Mouse (Mus musculus): ENCODE measurements around the gene Pdlim5.

Pdlim5 gene

DNA sequence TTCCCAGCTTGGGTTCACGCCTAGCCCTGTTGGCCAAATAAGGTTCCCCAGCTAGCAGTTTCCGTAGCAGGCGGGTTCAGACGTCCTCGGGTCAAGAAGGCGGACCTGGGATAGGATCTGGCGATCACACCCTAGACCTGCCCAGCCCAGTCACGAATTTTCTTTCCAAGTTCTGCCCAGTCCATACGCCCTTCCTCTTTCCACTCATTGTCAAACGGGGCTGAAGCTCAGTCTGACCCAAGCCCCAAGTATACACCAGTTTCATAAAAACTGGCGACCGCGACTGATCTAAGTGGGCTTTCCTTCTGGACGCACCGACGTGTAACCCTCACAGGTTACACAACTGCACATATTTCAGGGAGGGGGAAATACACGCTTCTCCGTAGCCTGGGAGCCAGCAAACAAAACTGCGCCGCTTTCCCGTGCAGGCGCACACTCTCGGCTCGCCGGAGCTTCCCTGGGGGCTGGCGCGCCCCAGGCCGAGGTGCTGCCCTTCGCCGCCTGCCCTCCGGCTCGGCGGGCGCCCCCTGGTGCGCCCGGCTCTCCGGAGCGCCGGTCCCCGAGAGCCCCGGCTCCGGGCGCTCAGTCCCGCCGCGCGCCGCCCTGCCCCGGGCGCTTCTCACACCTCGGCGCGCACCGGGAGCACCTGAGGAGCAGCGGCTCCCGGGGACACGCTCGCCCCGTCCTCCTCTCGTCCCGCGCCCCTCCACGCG is 544 bp downstream of the Pdlim5 start:
- peak; percentile 63 for DNase-seq (ENCODE audit: low spot score)

DNA sequence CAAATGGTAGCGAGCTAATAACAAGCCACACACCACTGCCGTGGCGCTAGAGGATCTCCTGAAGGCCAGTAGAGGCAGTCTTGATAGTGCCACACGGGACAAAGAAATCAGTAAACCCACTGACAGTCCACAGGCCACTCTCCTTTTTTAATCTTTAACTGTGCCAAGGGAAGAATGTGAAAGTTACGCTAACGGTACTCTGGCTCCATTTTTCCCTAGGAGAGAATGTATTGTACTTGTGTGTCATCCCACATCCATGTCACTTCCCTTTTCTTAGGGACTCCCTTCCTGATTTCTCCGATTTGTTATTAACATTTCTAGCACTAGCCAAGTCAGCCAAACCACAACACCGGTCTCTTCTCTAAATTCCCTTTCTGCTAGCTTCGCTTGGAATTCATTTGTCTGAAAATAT is 1.5 kb downstream of the Pdlim5 start:
- no peak for DNase-seq (ENCODE audit: low spot score)

DNA sequence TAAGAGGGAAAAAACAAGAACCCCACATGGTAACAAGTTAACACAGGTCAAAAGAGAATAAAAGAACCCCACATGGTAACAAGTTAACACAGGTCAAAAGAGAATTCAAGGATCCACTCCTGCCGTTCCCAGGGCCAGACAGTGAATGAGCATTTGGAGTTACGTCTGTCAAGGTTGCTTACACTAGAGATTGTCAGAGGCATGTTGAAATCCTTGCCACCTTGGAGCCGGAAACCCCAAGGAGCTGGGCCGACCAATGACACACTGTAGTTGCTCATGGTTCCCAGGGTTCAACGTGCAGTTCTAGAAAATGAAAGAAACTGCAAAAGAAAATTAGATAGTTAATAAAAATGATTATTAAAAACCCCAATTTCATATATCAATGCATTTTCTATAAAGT is 4.0 kb downstream of the Pdlim5 start:
- no peak for DNase-seq (ENCODE audit: low spot score)

DNA sequence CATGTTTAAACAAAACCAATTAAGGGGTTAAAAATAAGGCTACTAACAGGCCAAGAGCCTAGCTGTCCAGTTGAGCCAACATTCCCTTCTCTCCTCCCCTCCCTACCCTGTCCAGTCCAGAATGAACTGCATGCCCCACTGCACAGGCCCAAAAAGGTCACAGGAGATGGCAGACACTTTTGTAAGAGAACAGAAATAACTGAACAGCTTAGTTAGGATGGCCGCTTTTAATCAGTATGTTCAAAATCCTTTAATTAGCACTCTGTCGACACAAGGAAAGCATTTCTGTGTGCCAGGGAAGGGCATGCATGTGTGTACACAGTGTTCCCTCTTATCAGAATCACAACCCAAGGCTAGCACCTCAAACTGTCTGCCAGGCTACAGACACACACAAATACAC is 5.2 kb downstream of the Pdlim5 start:
- no peak for DNase-seq (ENCODE audit: low spot score)

DNA sequence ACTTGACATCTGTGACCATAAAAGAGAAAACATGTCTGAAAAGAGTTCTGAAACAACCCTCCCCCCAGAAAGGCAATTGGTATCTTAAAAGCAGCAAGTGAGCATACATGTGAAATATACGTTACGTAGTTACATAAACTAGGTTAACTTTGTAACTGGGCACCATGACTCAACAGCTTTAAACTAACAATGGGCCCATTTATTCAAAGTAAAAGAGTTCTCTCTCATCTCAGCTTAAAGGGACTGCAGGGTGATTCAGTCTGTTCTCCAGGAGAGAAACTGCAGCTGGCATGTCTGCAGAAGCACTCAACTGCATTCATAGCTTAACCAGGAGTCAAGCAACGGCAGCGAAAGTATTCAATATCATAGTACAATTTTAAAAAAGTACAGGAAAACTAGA is 7.3 kb downstream of the Pdlim5 start:
- no peak for DNase-seq (ENCODE audit: low spot score)

DNA sequence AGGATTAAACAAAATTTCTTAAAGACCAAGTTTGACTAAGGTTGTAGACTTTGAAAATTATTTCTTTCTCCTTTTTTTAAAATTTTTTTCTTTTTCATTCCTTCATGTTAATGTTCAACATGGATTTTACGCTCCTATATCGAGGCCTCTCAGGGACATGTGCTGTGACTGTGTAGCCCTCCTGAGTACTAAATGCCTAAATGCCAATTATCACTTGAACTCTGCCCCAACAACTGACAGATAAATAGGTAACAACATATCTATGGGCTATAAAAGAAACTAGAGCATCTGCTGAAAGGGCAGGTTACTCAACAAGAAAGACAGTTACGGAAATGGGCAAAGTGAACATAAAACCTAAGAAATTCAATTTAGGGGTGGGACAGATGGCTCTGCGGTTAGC is 9.0 kb downstream of the Pdlim5 start:
- DNase-seq (ENCODE audit: low spot score) = no peak

DNA sequence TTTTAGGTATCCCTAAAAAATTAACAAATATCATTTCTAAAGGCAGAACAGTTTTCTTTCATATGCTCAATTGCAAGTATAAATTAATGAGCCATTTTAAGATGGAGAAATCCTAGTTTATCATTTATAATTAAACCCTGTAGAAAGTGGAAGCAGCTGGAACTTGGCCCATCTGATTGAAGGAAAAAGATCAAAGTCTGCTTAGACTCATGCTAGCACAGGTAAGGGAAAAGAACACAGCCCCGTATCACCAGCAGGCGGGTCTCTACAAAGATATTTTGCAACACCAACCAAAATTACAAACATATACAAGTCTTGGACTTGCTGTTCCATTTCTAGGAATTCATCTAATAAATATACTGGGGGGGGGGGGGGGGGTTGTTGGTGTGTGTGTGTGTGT is 9.8 kb downstream of the Pdlim5 start:
- DNase-seq (ENCODE audit: low spot score) = no peak

DNA sequence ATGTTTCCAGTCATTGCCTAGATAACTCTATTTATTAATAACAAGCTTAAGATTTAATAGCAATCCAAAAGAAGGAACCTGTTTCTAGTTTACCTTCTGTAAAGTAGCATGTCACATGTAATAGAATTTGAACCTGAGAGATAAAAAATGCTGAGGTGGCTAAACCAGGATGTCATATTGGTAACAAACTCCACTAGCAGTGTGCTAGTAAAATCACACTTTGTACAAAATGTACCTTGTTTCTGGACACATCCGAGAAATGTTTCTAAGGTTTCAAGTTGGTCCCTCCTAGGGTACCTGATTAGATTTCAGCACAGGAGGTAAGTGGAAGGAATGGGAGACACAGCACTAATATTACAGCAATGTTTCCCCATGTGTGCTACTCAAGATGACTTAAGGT is 18.9 kb downstream of the Pdlim5 start:
- no peak for DNase-seq (ENCODE audit: low spot score)

DNA sequence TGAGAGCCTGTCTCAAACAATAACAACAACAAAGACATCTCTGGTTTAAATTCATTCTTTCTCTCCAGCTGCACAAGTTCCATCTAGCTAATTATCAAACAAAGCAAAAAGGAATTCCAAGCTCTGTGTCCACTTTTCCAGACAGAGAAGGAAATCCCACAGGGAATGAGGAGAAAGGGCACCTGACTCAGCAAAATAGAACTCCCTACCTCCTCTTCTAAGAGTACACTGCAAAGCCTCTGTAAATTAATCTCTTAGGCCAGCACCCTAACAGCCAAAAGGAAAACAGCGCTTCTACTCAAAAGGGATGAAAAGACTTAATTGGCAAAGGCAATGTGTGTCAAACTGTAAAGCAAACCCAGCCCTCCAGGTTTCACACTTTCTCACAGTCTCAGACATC is 20.4 kb downstream of the Pdlim5 start:
- peak; percentile 24 for DNase-seq (ENCODE audit: low spot score)

DNA sequence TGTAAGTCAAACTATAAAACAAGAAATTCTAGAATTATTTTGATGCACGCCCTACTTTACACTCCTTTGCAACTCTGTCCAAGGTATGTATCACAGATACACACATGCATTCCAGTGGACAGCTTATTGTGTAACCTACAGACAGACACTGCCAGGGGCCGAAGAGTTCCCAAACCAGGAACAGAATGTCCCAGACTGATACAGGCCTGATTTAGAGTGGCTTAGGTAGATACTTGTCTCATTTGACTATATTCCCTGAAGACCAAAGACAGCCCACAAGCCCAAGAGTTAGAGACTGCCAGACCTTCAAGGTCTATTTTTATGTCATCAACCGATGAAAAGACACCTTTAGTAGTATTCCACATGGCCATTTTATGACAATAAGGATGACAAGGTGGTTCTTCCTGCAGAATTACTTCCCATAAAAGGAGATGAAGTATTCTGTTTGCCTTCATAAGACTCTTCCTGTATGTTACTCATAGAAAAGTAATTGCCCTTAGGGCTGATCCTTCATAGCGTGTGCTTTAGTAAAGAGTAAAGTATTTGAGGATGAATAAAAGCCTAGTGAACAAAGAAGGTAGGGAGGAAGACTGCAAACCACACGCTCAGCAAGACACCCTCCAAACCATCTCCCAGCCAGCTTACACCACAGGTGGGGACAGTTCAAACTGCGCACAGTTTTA is 22.9 kb downstream of the Pdlim5 start:
- DNase-seq (ENCODE audit: low spot score) = no peak

DNA sequence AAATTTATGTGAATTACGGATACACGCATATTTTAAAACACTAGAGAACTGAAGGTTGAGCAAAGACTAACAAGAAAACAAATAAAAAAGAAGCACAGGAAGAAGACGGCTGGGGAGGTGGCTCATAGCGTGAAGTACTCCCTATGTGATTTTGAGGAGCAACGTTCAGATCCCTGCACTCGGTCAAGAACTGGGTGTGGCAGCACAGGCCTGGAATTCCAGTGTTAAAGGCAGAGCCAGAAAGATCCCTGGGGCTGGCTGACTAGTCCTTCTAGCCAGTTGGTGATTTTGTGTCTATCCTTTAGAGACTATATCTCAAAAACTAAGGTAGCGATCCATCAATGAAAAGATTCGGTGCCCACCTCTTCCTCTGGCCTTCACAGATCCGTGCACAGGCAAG is 27.1 kb downstream of the Pdlim5 start:
- DNase-seq (ENCODE audit: low spot score) = no peak

DNA sequence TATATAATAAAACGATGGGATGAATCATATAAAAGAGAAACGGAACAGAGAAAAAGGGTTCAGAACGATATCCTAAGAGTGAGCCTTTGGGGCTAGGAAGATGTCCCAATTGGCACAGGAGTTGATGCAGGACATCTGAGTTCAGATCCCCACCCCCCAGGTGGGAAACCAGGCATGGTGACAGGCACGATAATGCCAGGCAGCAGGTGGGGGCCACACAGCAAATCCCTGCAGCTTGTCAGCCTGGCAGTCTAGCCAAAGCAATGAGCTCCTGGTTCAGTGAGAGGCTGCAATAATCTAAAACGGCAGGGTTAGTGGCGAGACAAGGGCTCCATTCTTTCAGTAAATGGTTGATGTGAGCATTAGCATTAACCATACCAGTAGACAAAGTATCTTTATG is 33.4 kb downstream of the Pdlim5 start:
- DNase-seq (ENCODE audit: low spot score) = no peak

DNA sequence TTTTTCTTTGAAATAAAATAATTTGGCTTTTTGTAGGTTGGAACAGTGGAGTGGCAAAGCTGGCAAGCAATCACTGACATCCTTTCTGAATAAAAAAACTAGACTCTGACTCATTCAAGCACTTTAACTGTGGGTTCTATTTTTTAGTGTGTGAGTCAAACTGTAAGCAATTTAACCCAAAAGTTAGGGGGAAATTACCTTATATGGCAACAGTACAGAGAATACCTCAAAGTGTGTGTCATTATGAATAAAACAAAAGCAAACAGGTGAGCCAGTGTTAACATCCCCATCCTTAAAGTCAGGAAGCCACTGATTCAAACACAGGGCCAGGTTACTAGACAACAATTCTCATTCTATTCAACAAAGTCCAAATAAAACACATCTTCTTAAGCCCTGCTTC is 36.5 kb downstream of the Pdlim5 start:
- DNase-seq (ENCODE audit: low spot score) = no peak

DNA sequence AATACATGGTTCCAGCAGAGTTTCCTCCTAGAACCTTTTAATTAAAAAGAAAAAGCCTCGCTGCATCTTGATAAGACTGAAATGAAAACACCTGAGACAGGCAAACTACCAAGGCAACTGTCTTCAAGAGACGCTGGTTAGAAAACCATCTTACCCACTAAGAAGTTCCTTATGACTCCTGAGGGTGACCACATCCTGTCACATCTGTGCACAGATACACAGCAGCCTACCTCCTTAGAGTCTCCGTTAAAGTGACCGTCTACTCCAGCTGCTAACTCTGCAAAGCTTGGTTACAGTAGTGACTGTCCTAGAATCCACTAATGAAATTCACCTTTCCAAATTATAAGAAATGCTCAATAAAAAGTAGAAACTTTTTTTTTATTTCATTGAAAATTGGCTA is 38.8 kb downstream of the Pdlim5 start:
- no peak for DNase-seq (ENCODE audit: low spot score)

DNA sequence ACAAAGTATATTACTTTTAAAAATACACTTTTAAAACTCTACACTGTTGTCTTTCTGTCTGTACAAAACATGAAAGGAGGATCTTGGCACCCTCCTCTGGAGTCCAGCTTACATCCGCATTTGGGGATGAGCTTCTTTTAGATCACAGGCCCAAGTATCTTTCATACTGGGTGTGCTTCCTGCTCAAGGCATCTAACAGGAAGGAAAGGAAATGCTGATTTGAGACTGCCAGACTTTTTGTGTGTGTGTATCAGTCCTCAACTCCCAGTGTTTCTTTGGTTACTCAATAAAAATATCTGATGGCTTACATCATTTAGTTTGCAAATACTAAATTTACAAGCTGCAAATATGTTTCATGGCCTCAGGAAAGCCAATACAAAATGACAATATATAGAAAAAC is 42.3 kb downstream of the Pdlim5 start:
- no peak for DNase-seq (ENCODE audit: low spot score)

DNA sequence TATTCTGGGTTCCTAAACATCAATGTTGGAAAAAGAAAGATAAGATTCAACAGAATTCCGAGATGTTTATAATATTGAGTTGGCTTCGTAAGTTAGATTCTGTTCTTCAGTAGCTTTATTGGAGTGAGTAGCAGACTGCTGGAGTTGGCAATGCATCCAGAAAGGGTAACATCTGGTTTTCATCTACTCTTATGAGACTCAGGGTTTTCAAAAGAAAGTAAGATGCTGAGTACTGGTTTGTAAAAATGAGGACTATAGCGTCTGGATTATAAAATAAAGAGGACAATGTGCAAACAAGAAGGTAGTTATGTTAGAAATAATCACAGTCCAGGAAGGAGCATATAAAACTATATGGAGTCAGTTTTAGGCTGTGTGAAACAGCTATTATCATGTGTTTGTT is 45.0 kb downstream of the Pdlim5 start:
- DNase-seq (ENCODE audit: low spot score) = peak; percentile 35

DNA sequence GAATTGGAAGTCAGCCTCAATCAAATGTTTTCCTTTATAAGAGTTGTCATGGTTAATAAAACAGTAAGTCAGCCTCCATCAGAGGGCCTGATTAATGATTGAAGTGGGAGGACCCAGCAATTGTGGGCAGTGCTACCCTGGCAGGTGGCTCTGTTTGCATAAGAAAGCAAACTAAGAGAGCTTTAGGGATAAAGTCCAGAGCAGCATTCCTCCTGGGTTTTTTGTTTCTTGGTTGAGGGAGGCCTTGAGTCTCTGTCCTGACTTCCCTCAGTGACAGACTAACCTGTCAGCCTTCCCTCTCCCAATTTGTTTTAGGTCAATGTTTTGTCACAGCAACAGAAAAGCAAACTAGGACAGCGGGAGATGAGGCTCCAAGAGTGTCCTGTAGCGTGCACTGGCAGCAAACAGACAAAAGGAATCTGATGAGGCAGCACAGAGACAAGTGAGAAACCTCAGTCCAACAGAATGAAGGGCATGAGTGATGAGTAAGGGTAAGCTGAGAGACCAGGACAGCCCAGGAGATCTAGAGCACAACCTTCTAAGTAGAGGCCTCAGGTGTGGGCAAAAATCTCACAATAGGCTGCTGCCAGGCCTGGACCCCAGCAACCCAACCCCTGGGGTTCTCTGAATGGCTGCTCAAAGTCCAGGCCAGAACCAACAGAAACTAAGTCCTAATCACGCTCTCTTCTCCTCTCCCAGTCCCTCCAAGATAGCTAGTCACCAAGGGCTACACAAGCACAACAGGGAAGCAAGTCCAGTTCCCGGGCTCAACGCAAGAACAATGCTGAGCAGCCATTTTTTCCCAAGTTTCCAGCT is 46.5 kb downstream of the Pdlim5 start:
- no peak for DNase-seq (ENCODE audit: low spot score)

DNA sequence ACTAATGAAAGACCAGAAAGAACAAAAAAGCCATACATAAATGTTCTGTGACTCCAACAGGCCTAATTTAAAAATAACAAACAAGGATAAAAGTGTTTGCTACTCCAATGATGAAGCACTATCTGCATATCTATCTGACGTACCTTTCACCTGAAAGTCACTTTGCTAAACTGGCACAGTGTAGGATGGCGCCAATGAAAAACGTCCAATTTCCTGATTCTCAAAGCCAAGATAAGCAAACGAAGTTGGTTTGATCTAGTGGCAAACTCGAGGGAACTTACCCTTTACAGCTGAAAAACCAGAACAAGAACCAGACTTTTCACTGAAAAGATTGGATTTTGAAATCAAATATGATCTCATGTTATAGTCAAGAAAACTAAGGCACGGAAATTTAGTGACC is 49.2 kb downstream of the Pdlim5 start:
- DNase-seq (ENCODE audit: low spot score) = no peak

DNA sequence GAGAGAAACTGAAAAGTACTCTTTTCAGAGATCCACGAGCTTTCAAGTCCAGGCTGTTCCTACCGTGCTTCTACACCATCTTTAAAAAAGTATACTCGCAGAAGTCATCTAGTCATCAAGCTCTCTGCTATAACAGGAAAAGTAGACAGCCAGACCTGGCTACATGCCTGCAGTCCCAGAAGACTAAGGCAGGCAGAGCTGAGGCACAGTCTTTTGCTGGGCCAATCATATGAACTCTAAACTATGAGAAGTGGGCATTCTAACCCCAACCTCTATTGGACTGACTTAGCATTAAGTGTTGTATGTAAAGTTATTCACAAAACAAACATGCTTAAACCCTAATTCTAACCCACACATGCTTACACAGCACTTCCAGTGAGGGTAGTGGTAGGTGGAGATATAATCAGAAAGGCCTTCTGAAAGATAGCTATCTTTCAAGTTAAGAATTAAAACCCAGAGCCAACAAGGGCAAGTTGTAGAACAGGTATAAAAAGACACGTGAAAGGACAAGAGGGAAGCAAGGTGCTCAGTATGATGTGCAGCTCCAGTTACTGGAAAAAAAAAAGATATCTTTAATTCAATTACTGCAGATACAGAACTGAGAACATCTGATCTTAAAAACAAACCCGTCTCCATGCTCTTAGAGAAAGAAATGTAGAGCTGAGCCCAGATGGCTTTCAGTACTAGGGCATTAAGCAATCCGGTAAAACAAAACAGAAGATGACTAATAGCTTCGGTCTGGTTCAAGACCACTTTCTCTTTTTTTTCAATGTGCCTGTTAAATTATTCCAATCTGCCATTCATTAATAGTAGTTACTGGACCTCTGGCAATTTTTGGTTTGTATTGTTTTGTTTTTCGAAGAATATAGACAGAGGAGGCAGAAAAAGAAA is 50.0 kb downstream of the Pdlim5 start:
- DNase-seq (ENCODE audit: low spot score) = peak; percentile 82

DNA sequence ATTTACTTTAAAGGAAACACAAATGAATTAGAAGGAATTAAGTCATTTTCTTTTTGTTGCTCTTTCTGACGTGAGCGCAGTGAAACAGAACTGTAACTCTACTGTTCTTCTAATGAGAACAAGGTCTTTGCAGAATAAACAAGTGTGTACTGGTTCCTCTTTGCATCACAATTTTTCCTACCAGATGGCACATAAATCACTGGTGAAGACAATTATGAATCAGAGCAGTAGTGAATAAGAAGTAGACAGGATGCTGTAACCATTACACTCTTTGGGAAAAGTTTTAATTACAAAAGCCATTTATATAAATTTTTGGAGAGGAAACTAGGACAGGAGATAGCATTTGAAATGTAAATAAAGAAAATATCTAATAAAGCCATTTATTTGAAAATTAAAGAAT is 51.7 kb downstream of the Pdlim5 start:
- DNase-seq (ENCODE audit: low spot score) = no peak

DNA sequence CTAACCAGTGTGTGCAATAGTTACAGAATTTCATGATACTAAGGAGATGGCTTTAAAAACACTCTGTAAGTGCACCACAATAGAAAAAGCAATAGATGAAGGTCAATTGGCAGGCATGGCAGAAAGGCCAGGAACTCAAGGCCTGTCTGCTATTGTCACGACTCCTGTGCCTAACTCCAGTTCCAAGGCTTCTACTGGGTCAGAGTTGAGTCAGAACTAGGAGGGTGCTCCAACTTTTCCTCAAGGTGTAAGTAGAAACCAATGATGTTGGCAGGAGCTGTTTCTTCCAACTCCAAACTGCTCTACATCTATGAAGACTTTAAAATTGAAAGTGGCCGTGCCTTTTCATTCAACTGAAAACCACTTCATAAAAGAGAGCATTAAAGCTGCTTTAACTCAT is 54.8 kb downstream of the Pdlim5 start:
- no peak for DNase-seq (ENCODE audit: low spot score)
